ENCODE assay signal across 8 mouse cellular contexts in genomic region chr12:87470263-87471136, GRCm38 (mm10). TPM values are rescaled to one million over a fixed set of nuclear protein-coding genes. Genes with fewer than 3 reads are reported as not detected.
DNase-seq lines count a peak whose midpoint lies in the region; ATAC-seq and TF ChIP-seq lines count a peak whose summit lies in the region.

No protein-coding gene starts in this region.

- WGBS in liver, adult 2 months: 48% methylated on average over 7 of the region's 7 CpGs
- WGBS in bone marrow, adult 2 months: 30% methylated on average over 7 of the region's 7 CpGs
- 75% methylated on average over 7 of the region's 7 CpGs for WGBS in hindbrain, postnatal 0 days

- H3K79me2 ChIP-seq in liver, adult 2 months (ENCODE audit: control insufficient read depth, insufficient read depth, low read length): peaks cover 8% of the 10 kb centered on the region; the same call in 1 of the 2 replicates
- H3K79me2 ChIP-seq in myocyte (ENCODE audit: control insufficient read depth, insufficient read depth): peaks cover 43% of the 10 kb centered on the region

- no peak for ATAC-seq in hindbrain, postnatal 0 days
- ATAC-seq in frontal cortex, adult (ENCODE audit: low TSS enrichment): no peak

- H3ac ChIP-seq in myocyte (ENCODE audit: control insufficient read depth, insufficient read length): no peak overlapping the region

- no peak overlapping the region for H3K27ac ChIP-seq in liver, adult 2 months (replicated peaks; ENCODE audit: insufficient read depth, low read depth, low read length)
- peak overlapping the region; percentile 19 for H3K27ac ChIP-seq in bone marrow, adult 2 months (ENCODE audit: control insufficient read depth, insufficient read depth, low read depth, low read length, poor library complexity)
- no peak overlapping the region for H3K27ac ChIP-seq in hindbrain, postnatal 0 days

- H3K9ac ChIP-seq in liver, adult 2 months (ENCODE audit: low read depth, low read length): no peak overlapping the region
- no peak overlapping the region for H3K9ac ChIP-seq in hindbrain, postnatal 0 days (replicated peaks; ENCODE audit: low read length)

- no peaks in the 10 kb centered on the region for H3K27me3 ChIP-seq in liver, adult 2 months (ENCODE audit: control insufficient read depth, insufficient read depth, low read length)
- no peaks in the 10 kb centered on the region for H3K27me3 ChIP-seq in hindbrain, postnatal 0 days (ENCODE audit: insufficient read depth, low read length)
- H3K27me3 ChIP-seq in myocyte (ENCODE audit: control insufficient read depth, insufficient read depth, insufficient read length): no peaks in the 10 kb centered on the region

- TF ChIP-seq POLR2A in liver, adult 2 months (IDR thresholded peaks at IDR 0.05; ENCODE audit: extremely low read depth, insufficient read depth, low read length): no peak
- no peak for TF ChIP-seq POLR2A in bone marrow, adult 2 months (IDR thresholded peaks at IDR 0.05; ENCODE audit: borderline replicate concordance, control insufficient read depth, low read depth, low read length)
- no peak for TF ChIP-seq POLR2A in myocyte (IDR thresholded peaks at IDR 0.05; ENCODE audit: insufficient read length, low read depth)

- no peaks in the 10 kb centered on the region for H3K9me3 ChIP-seq in hindbrain, postnatal 0 days (ENCODE audit: low read length)

- peaks cover 11% of the 10 kb centered on the region; the same call in 1 of the 2 replicates for H3K4me1 ChIP-seq in liver, adult 2 months (ENCODE audit: control insufficient read depth, insufficient read depth, low read length)
- peaks cover 2% of the 10 kb centered on the region; the same call in 1 of the 2 replicates for H3K4me1 ChIP-seq in bone marrow, adult 2 months (ENCODE audit: control insufficient read depth, insufficient read depth, low read length)
- peaks cover 10% of the 10 kb centered on the region; the same call in 1 of the 2 replicates for H3K4me1 ChIP-seq in hindbrain, postnatal 0 days (ENCODE audit: insufficient read depth, low read length)

- no peak for TF ChIP-seq CTCF in liver, adult 2 months (IDR thresholded peaks at IDR 0.05; ENCODE audit: low read depth, low read length)
- TF ChIP-seq CTCF in bone marrow, adult 2 months (IDR thresholded peaks at IDR 0.05; ENCODE audit: control insufficient read depth, insufficient read depth, low read length): no peak
- TF ChIP-seq CTCF in hindbrain, postnatal 0 days (IDR thresholded peaks at IDR 0.05; ENCODE audit: low read depth): no peak

- H3K4me3 ChIP-seq in liver, adult 2 months (ENCODE audit: insufficient read depth, low read depth, low read length): peak overlapping the region; percentile 88; the same call in 1 of the 2 replicates
- H3K4me3 ChIP-seq in bone marrow, adult 2 months (replicated peaks; ENCODE audit: control insufficient read depth, low read depth, low read length): no peak overlapping the region
- H3K4me3 ChIP-seq in hindbrain, postnatal 0 days (ENCODE audit: low read length): peak overlapping the region; percentile 69
- H3K4me3 ChIP-seq in myocyte: peak overlapping the region; percentile 77

- peak overlapping the region; percentile 75 for H3K4me2 ChIP-seq in hindbrain, postnatal 0 days (ENCODE audit: low read depth, low read length)
- peak overlapping the region; percentile 75 for H3K4me2 ChIP-seq in myocyte (ENCODE audit: low read depth)

- DNase-seq in liver, adult 2 months (ENCODE audit: extremely low read depth, low read depth, low spot score): no peak
- no peak for DNase-seq in liver
- DNase-seq in hindbrain, postnatal 0 days (ENCODE audit: low spot score): no peak
- no peak for DNase-seq in urinary bladder, adult 2 months (ENCODE audit: low spot score)
- no peak for DNase-seq in lung, postnatal 4 days

- peaks cover 16% of the 10 kb centered on the region for H3K36me3 ChIP-seq in liver, adult 2 months (ENCODE audit: control insufficient read depth, insufficient read depth, low read length)
- peaks cover 19% of the 10 kb centered on the region; the same call in 1 of the 2 replicates for H3K36me3 ChIP-seq in hindbrain, postnatal 0 days (ENCODE audit: insufficient read depth, low read length)
- H3K36me3 ChIP-seq in myocyte (ENCODE audit: control insufficient read depth, insufficient read depth): peaks cover 29% of the 10 kb centered on the region

TF ChIP-seq in myocyte, 11 proteins besides CTCF, POLR2A, EP300 and RAD21:
- TF ChIP-seq TCF3 (IDR thresholded peaks at IDR 0.05; ENCODE audit: insufficient read length, low read depth) (no peak), TCF12 (IDR thresholded peaks at IDR 0.05; ENCODE audit: insufficient read depth, poor library complexity, severe bottlenecking) (no peak), USF1 (IDR thresholded peaks at IDR 0.05; ENCODE audit: low read depth) (no peak), MAX (IDR thresholded peaks at IDR 0.05; ENCODE audit: low read depth) (no peak), POLR2AphosphoS2 (IDR thresholded peaks at IDR 0.05; ENCODE audit: insufficient read length, low read depth) (no peak), MYOD1 (IDR thresholded peaks at IDR 0.05; ENCODE audit: control insufficient read depth in 1 of 3, insufficient read length in 2 of 3, low read depth in 2 of 3) (no peak), E2F4 (IDR thresholded peaks at IDR 0.05; ENCODE audit: insufficient read depth) (no peak), MYOG (IDR thresholded peaks at IDR 0.05; ENCODE audit: control insufficient read depth in 1 of 3, insufficient read depth in 1 of 3, insufficient read length in 2 of 3, low read depth in 2 of 3) (no peak), SRF (IDR thresholded peaks at IDR 0.05; ENCODE audit: control insufficient read depth, insufficient read length, low read depth) (no peak), REST (IDR thresholded peaks at IDR 0.05; ENCODE audit: insufficient read depth, insufficient read length) (no peak), CEBPB (IDR thresholded peaks at IDR 0.05; ENCODE audit: insufficient read depth, poor library complexity, severe bottlenecking) (no peak)

RNA-seq across cellular contexts. Expression of gene Snw1, which starts 1.6 kb away (rescaled TPM):
- 23.8 and 34.8 TPM in 2 replicates for total RNA-seq in liver, adult 2 months (2014; rRNA removed)
- 3.8 and 4.3 TPM in 2 replicates for polyA plus RNA-seq in liver, adult 2 months (2012; rRNA removed)
- 30.9 and 48.6 TPM in 2 replicates for polyA plus RNA-seq in bone marrow, adult 2 months (2011; ENCODE audit: insufficient read depth, insufficient read length, low replicate concordance, missing spikeins)
- total RNA-seq in hindbrain, postnatal 0 days (2014; rRNA removed): 25.5 and 35.8 TPM in 2 replicates
- 88.7 and 91.1 TPM in 2 replicates for polyA plus RNA-seq in hindbrain, postnatal 0 days (2015; fragmentation: Nextera tagmentation; extraction: Ambion mirVana)
- 48.2 TPM for polyA plus RNA-seq in myocyte (2012; fragmentation: generic; extraction: Trizol)
- 52.6 and 53.9 TPM in 2 replicates for polyA plus RNA-seq in urinary bladder, adult 2 months (2012; rRNA removed)

RNA-seq across cellular contexts. Expression of gene Gm5788, which starts 24.0 kb away (rescaled TPM):
- not detected in 2 replicates for total RNA-seq in liver, adult 2 months (2014; rRNA removed)
- not detected in 2 replicates for polyA plus RNA-seq in liver, adult 2 months (2012; rRNA removed)
- polyA plus RNA-seq in bone marrow, adult 2 months (2011; ENCODE audit: insufficient read depth, insufficient read length, low replicate concordance, missing spikeins): not detected in 2 replicates
- not detected in 2 replicates for total RNA-seq in hindbrain, postnatal 0 days (2014; rRNA removed)
- not detected in 2 replicates for polyA plus RNA-seq in hindbrain, postnatal 0 days (2015; fragmentation: Nextera tagmentation; extraction: Ambion mirVana)
- not detected for polyA plus RNA-seq in myocyte (2012; fragmentation: generic; extraction: Trizol)
- not detected in 2 replicates for polyA plus RNA-seq in urinary bladder, adult 2 months (2012; rRNA removed)

RNA-seq across cellular contexts. Expression of gene Alkbh1, which starts 26.7 kb away (rescaled TPM):
- total RNA-seq in liver, adult 2 months (2014; rRNA removed): 8.4 and 10.3 TPM in 2 replicates
- polyA plus RNA-seq in liver, adult 2 months (2012; rRNA removed): 4.9 and 11.1 TPM in 2 replicates
- 11.1 and 19.8 TPM in 2 replicates for polyA plus RNA-seq in bone marrow, adult 2 months (2011; ENCODE audit: insufficient read depth, insufficient read length, low replicate concordance, missing spikeins)
- 23.0 and 25.8 TPM in 2 replicates for total RNA-seq in hindbrain, postnatal 0 days (2014; rRNA removed)
- polyA plus RNA-seq in hindbrain, postnatal 0 days (2015; fragmentation: Nextera tagmentation; extraction: Ambion mirVana): 41.3 and 41.9 TPM in 2 replicates
- polyA plus RNA-seq in myocyte (2012; fragmentation: generic; extraction: Trizol): 9.3 TPM
- 18.1 and 23.0 TPM in 2 replicates for polyA plus RNA-seq in urinary bladder, adult 2 months (2012; rRNA removed)

RNA-seq across cellular contexts. Expression of gene Slirp, which starts 26.8 kb away (rescaled TPM):
- 25.3 and 29.7 TPM in 2 replicates for total RNA-seq in liver, adult 2 months (2014; rRNA removed)
- 11.1 and 15.6 TPM in 2 replicates for polyA plus RNA-seq in liver, adult 2 months (2012; rRNA removed)
- polyA plus RNA-seq in bone marrow, adult 2 months (2011; ENCODE audit: insufficient read depth, insufficient read length, low replicate concordance, missing spikeins): 67.6 and 160 TPM in 2 replicates
- 84.2 and 159 TPM in 2 replicates for total RNA-seq in hindbrain, postnatal 0 days (2014; rRNA removed)
- polyA plus RNA-seq in hindbrain, postnatal 0 days (2015; fragmentation: Nextera tagmentation; extraction: Ambion mirVana): 215 and 224 TPM in 2 replicates
- polyA plus RNA-seq in myocyte (2012; fragmentation: generic; extraction: Trizol): 101 TPM
- 64.4 and 92.3 TPM in 2 replicates for polyA plus RNA-seq in urinary bladder, adult 2 months (2012; rRNA removed)

RNA-seq across cellular contexts. Expression of gene Gm8300, which starts 43.6 kb away (rescaled TPM):
- not detected in 2 replicates for total RNA-seq in liver, adult 2 months (2014; rRNA removed)
- not detected in 2 replicates for polyA plus RNA-seq in liver, adult 2 months (2012; rRNA removed)
- not detected in 2 replicates for polyA plus RNA-seq in bone marrow, adult 2 months (2011; ENCODE audit: insufficient read depth, insufficient read length, low replicate concordance, missing spikeins)
- total RNA-seq in hindbrain, postnatal 0 days (2014; rRNA removed): not detected in 2 replicates
- not detected in 2 replicates for polyA plus RNA-seq in hindbrain, postnatal 0 days (2015; fragmentation: Nextera tagmentation; extraction: Ambion mirVana)
- 0.16 TPM for polyA plus RNA-seq in myocyte (2012; fragmentation: generic; extraction: Trizol)
- not detected in 2 replicates for polyA plus RNA-seq in urinary bladder, adult 2 months (2012; rRNA removed)
